Mouse (Mus musculus) cerebellum, adult 18-20 months (tissue): ENCODE results near the gene Hist1h2bc.
"Not testable (repeated sequence)": the region's sequence is repeated elsewhere in the genome, so short reads cannot be mapped to it uniquely, and the experiment has no call there.

Experiments
- DNase-seq, 2 experiments: peaks; one replicate each; pipeline ENCODE4 v3.0.0; 2021

Hist1h2bc gene

DNA sequence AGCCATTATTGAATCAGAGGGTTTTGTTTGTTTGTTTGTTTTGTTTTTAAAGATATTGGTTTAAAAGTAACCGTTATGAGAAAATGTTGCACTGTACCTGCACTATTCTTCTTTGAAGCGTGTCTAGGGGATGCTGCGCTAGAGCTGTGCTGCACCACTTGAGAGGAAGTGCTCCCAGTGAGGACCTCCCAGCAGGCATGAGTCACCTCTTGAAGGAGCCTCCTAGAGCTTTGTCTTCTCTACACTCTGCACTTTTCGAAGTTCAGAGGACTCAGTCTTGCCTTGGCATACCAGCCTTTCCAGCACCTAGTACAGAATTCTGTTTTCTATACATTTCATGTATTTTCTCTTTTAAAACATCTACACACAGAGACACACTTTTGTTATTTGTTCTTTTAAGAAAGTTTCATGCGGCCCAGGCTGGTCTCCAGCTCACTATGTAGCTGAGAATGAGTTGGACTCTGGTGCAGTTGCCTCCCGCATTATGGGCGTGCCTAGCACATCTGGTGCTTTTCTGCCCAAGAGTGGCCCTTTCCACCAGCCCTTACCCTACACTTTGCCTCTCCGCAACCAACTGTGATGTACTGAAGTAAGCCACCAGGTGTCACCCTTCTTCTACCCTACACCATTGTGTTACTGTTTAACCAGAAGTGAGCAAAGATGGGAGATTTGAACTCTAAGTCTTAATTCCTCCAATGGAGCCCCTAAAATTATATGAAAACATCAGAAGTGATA, 17.0 kb downstream of the Hist1h2bc start:
- peak; percentile 64 to 72 for DNase-seq

DNA sequence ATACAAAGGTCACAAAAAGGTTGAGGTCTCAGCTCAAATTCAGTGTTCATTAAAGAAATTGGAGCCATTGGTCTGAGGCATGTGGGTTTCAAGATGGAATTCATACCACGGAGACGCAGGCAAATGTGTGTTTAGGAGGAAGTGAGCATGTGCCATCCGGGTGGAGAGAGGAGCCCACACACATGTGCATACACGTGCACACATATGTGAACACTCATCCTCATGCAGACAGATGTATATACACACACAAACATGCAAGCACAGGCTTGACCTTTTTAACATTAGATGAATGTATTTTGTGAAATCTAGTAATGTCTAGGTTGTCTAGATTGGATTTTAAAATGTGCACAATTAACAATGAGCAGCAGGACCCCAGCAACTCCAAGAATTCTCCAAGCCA, 18.2 kb downstream of the Hist1h2bc start:
- DNase-seq, result no peak

DNA sequence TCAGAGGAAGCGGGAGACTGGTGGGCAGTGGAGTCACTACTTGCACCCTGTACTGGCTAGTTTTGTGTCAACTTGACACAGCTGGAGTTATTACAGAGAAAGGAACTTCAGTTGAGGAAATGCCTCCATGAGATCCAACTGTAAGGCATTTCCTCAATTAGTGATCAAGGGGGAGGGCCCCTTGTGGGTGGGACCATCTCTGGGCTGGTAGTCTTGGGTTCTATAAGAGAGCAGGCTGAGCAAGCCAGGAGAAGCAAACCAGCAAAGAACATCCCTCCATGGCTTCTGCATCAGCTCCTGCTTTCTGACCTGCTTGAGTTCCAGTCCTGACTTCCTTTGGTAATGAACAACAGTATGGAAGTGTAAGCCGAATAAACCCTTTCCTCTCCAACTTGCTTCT, 18.8 kb downstream of the Hist1h2bc start:
- not testable (repeated sequence) for DNase-seq

DNA sequence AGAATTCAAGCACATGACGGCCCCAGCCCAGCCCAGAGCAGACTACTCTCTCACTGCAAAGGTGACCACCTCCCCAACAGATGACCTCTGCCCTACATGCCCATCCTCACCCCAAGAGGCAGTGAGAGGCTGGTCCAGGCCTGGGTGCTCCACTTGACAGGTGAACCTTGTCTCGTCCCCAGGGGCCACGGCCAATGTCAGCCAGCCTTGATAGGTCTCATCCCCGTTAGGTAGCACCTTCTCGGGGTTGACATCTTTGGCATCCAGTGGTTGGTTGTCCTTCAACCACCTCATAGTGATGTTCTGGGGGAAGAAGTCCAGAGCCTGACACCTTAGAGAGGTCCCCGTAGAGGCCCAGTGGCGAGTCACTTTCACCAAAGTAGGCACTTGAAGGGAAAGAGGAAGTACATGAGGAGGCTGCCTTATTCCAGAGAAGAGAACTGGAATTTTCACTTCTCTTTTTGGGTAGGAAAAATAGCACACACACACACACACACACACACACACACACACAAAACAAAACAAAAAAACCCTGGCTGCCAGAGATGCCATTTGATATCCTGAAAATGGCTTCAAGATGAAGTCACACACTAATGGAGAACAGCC, 21.9 kb downstream of the Hist1h2bc start:
- no peak for DNase-seq

DNA sequence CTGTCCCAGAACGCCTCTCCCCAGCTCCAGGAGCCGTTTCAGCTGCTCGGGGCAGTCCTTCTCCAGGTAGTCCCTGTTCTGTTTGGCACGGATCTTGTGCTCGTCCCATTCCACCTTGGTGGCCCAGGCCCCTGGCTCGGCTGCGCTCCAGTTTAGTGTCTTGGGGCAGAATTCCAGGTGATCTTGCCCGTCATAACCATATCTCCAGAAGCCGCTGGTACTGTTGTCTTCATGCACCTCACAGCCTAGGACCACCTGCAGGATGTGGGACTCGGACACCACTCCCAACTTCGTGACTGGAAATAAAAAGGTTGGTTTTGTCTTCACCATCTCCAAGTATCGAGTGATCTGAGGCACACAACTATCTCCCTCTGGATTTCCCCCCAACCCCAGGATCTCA, 22.8 kb downstream of the Hist1h2bc start:
- no peak for DNase-seq

DNA sequence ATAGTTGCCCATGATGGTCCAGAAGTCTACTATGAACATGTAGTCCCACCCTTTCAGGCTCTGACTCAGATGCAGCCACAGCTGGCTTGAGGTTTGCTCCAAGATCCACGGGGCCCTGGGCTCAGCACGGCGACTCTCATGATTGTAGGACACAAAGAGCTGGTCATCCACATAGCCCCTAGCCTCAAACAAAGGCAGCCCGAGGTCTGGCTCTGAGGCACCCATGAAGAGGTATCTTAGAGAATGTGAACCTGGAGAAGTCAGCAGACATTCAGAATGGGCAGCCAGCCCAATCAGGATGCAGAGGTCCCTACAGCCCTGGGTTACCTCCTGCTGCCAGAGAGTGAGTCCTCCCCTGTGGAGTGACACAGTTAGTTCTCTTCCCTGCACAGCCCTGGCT, 24.0 kb downstream of the Hist1h2bc start:
- DNase-seq, result no peak

DNA sequence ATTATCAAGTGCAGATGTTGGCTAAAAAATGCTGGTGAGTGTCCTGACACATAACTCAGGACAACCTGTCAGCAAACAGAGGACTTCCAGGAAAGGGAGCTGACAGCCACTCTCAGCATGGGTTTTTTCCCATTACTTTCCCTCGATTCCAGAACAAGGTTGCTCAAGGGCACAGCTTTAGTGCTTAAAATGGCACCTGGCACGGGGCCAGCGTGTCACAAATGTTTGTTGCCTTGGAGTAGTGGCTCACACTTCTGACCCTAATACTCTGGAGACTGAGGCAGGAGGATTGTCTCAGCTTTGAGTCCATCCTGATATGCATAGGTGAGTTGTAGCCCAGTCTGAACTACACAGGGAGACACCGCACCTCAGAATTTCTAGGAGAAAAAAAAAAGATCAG, 24.7 kb downstream of the Hist1h2bc start:
- DNase-seq, result no peak

DNA sequence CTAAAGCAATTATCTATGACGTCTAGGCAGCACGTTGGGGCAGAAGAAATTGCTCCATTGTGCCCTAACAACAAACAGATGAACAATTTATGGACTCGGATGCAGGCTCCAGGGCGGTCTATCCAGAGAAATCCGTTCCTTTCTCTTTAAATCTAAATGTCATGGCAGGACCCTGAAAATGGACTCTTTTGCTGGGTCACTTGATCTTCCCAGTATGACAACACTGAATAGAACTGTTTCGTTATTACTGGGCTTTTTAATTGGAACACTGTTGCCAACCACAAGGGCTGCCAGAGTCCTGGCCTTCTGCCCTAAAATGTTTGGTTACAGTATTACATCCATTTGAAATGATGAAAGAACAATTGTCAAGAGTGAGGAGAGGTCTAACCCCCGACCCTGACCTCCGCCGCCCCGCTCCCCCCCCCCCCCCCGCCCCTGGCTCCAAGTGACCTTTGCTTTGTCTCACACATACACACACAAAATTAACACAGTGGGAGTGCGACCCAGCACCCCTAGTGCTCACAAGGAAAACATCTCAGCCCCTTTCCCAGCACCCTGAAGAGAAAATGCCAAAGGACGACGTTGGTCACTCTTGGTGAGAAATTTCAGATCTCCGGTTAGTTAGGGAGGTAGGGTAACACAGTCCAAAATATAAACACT, 25.8 kb downstream of the Hist1h2bc start:
- no peak for DNase-seq

DNA sequence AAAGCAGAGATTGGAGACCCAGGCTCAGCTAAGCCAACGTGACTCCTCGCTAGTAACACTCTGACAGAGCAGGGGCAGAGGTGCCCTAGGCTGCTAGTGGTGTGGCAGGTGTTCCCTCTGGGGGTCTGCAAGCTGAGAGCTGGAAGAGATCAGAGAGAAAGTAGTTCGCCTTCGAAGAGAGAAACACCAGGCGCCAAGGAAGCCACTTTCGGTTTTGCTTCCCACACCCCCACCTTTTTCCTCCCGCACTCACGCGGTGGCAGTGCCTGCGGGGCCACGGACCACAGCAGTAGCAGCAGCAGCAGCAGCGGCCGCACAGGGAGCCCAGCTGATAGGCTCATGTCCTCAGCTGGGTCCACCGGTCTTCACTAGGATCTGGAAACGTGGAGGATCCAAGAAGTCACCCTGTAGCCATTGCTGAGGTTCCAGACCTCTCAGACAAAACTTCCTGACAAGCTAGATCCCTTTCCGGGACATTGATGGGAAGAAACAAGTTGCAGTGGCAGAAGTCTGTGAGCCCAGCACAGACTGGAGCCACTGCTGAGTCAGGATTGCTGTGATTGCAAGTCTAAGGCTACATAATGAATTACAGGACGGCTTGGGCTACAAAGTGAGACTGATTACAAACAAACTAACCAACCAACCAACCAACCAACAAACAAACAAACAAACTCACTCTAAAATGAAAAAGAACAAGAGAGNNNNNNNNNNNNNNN, 26.5 kb downstream of the Hist1h2bc start, which contains the start of gene Hfe:
Gene Hfe, minus strand, starts transcription at position 481 of the 716 bp plus-strand sequence.
- DNase-seq, result peak; percentile 13 to 16

DNA sequence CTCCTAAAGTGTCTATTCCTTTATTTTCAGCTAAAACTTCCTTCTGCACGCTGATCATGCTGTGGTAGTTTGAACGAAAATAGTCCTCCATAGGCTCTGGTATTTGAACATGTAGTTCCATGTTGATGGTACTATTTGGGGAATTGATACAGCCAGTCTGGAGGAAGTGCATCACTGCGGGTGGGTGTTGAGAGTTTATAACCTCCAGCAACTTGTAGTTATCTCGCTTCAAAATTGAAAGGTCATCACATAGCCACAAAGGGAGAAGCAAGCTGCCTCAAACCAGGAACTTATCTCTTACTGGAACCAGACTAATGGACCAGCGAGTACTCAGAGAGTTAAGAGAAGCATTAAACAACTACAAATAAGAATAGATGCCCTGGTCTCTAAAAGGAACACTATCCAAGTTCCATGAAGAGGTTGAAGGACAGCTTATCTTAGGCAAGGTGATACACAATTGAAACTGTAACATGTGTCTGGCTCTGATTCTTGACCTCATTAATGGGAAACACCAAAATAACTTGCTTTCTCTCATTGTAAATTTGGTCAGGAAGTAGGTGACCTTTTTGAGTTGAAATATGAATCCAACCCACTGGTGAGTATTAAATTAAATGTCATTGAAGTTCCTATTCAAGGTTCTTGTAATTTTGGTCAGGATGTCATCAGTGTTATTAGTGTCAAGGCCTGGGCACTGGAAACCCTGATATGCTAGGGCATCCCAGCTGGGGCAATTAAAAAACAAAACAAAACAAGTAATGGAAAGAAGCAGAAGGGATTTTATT, 32.5 kb downstream of the Hist1h2bc start:
- DNase-seq, result no peak

DNA sequence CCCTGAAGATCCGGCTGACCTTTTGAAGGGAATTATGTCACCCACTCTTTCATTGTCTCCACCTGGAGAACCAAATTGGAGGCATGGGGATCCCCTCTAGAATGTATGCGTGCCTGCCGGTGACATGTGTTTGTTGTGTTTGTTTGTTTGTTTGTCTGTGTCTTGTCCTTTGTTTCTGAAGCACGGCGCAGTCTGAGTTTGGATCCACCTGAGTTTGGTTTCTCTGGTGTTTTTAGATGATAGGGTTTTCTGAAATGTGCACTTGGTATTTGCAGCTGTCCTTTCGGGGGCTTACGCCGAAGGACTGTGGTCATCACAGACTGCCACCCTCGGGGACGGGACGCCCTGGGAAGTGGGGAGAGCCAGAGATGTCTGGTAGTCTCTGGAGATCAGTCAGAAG, 33.2 kb downstream of the Hist1h2bc start:
- no peak for DNase-seq

DNA sequence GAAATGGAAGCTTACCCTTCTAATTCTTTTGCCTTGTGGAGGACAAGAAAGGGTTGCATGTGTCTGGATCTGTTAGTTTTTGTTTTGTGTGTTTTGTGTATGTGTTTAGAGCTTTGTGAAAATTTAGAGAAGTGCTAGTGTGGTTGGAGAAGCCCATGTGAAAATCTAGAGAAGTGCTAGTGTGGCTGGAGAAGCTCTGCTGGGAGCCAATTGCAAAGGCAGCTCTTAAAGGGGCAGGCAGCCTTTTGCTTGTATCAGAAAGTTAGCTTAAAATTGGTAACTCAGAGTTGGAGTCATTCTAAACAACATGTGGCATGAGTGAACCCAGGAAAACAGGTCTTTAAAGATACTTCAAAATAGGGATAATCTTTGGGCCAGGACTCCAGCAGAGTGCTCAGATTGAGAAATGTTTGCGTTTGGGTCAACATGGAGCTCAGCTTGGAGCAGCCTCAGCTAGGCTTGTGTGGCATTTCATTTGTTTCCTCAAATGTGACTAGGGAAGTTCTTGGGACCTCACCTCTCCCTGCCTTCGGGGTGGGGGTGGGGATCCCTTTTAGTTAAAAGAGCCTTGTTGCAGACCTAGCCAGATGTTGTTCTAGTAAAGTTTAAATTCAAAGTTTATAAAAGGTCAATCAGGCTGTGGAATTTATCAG, 33.7 kb downstream of the Hist1h2bc start:
- not testable (repeated sequence) for DNase-seq

DNA sequence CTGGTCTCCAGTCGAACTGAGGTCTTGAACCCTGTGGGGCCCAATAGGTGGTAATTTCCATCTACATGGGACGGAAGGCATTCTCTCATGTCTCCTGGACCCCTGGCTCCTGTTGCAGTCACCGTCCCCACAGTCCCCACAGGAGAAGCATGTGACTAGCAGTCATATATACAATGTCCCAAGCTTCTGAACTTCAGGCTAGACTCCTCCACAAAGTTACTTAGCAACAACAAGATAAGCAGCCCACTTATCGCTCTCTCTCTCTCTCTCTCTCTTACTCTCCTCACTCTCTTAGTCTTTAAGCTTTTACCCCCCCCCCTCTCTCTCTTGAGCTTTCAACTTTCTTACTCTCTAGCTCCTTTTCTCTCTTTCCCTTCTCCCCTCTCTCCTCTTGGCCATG, 40.2 kb downstream of the Hist1h2bc start:
- DNase-seq, result no peak

DNA sequence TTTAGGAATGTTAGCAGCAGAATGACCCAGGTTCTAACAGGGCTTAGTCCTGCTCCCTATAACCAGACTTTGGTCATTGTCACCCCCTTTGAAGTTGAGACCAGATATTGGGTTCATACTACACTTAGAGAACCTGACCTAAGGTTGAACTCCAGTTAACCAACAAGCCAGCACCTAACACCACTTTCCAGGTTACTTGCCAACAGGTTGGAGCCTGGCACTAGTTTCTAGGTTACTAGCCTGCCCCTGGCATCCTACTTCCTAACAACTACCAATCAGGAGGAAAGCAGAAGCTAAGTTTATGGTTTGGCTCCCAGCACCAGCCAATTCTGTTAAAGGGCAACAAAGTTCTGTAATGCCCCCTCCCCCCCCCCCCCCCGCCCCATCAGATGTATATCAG, 41.2 kb downstream of the Hist1h2bc start:
- DNase-seq, result no peak

DNA sequence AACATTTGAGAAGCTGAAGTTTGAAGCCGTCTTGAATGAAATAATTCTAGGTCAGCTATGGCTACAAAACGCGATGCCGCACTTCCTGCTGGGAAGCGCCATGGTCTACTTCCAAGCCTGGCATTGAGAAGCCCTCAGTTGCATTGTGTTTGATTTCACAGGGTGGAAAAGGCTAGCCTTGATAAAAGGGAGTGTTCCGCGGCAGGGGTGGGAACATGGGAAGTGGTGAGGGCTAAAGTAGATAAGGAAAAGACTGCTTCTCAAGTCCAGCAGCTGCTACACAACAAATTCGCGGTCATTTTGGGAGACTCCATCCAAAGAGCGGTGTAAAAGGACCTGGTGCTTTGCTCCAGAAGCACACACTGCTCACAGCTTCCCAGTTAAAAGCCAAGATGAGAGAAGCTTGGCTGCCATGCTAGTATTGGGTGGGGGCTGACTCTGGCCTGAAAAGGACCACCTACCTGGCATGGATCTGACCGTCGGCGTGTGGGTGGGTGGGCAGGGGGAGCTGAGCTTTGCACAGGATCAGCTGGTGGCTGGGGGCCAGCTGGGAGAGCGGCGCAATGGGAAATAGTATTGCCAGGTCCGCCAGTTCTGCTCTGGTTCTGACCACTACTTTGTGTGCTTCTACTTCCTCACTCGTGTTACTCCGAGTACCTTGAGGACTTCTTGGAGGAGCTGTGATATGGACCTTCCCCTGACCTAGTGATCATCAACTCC, 44.6 kb downstream of the Hist1h2bc start:
- no peak for DNase-seq

DNA sequence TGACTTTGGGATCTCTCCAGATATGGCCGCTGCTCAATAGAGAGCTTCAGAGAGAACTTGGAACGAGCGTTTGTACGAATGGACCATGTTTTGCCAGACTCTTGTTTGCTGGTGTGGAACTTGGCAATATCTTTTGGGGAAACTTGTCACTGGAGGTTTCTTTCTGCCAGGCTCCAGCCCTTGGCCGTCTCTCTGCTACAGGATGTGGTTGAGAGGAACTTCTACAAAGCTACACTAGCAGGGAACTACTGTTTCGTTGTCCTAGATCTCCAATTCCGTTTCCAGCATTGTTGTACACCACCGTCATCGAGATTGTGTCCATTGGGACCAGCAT, 45.2 kb downstream of the Hist1h2bc start:
- DNase-seq, result no peak

DNA sequence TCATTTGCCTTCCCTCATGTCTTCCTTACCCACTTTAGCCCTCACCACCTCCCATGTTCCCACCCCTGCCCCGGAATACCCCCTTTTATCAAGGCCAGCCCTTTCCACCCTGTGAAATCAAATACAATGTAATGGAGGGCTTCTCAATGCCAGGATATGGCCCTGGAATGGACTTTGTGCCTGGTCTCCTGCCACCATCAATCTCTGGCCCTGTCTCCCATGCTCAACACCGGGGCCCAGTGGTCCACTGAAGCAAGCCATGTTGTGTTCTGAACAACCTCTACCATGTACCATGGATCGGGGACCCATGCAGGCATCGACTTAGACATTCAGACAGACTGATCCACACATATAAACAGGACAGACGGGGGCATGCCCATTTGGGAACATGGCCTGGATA, 45.7 kb downstream of the Hist1h2bc start:
- no peak for DNase-seq

DNA sequence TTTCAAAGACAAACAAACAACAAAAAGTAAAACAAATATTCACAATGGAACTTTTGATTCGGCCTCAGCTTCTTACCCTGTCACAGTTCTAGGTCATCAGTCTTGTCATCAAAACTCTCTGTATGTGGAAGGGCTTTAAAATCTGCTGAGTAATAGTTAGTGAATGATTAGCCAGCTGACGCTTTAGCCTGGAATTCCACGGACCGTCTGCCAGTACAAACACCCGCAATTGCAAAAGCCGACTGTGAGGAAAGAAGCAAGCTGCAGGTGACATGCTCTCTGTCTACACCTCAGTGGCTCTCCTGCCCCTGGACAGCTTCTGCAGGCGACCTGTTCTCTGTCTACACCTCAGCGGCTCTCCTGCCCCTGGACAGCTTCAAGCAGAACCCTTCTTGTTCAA, 46.5 kb downstream of the Hist1h2bc start:
- no peak for DNase-seq

DNA sequence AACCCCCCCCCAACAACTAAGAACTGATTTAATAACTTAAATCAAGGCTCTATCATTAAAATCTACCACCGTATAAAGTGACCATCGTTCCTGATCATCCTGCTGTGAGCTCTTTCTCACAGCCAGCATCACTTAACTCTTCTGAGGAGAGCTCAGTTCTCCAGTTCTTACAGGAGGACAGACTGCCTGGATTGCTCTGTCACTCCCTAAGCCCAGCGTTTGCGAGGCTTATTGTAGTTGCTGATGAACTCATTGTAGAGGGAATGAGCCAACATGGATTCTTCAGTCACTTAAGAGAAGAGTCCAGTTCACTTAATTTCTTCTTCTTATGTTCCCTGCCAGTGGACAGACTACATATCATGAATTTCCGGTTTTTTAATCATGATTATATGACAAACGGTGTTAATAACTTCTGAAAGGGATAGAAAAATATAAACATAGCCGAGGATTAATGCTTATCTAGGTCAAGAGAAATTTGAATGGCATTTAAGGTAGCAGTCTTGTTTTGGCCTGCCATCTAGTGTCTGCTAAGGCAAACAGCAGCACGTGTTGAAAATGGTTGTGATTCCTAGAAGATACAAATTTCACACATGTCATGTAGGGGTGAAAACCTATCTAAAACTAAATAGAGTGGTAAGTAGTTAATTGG, 48.3 kb downstream of the Hist1h2bc start:
- peak; percentile 33 to 40 for DNase-seq

DNA sequence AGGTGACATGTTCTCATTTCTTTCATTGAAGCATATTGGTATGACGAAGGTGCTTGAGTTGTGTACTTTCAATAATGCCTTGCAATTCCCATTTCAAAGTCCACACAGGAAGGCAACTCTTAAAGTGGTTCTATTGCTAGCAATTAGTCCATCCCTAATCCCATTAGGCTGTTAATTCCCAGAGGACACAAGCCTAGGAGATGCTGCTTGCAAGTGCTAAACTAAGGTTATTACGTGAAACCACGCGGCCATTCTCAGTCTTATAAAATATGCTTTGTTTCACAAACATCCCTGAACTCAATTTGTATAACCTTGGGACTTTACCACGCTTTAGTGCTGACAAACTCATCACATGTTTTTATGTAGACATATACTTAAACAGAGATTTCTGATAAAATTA, 53.1 kb downstream of the Hist1h2bc start:
- no peak for DNase-seq

DNA sequence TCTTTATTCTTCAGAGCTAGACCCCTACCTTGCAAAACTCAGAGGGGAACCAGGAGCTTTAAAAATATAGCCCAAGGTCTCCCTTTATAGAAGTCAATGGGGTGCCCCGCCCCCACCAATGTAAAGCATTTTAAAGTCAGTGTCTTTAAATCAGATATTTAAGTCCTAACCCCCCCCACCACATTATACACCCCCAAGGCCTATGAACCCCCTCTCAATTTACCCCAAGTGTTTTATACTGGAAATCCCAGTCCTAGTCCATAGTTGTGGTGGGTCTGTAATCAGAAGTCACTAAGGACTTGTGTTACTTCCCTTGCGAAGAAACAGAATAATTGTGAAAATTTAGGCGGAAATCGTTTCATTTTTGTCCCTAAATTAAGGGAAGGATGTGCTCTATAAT, 54.0 kb downstream of the Hist1h2bc start:
- DNase-seq, result no peak
